Mouse (Mus musculus): Measurements from ENCODE around the gene Mthfr. TPM values are rescaled to one million over a fixed set of nuclear protein-coding genes. Genes with fewer than 3 reads are reported as not detected.

Gene Mthfr
- polyA plus RNA-seq, 1 experiment from 2014 or later = 19.9 TPM

DNA sequence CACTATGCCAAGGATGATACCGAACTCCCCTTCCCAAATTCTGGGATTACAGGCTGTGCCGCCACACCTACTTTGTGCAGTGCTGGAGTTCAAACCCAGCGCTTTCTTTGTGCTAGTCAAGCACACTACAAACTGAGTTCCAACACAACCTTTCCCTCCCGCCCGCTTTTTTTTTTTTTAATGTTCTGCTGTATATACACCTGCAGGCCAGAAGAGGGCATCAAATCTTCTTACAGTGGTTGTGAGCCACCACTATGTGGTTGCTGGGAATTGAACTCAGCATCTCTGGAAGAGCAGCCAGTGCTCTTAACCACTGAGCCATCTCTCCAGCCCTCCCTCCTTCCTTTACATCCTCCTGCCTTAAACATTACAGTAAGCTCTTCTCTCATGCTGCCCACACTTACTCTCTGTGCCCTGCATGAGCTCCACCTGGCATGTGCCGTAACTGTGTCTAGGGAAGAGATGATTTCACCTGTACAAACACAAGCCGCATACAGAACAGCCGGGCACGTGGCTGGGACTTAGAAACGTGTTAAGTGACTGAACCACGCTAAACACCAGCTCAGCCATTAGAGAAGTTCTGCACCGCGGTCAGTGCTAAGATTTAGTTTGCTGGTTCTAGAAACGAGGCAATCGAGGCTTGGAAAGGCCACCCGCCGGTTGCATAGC is 35.8 kb downstream of the Mthfr start:
- H3K9me3 ChIP-seq = no peaks in the 10 kb centered on the region
- peak overlapping the region; percentile 29 for H3K4me3 ChIP-seq
- WGBS = 53% methylated on average over 17 of the region's 17 CpGs
- no peaks in the 10 kb centered on the region for H3K36me3 ChIP-seq
- ATAC-seq (ENCODE audit: low read depth) = peak; percentile 12; the same call in 1 of the 2 replicates
- H3K27ac ChIP-seq (replicated peaks) = no peak overlapping the region
- 0 out of 2 replicates have a peak, but pooled peaks cover 9% of the 10 kb centered on the region for H3K4me1 ChIP-seq (replicated peaks)
- no peaks in the 10 kb centered on the region for H3K27me3 ChIP-seq
- peak overlapping the region; percentile 54 for H3K4me2 ChIP-seq
- H3K9ac ChIP-seq = 0 out of 2 replicates have a peak overlapping the region, but pooled peaks have one; percentile 3

DNA sequence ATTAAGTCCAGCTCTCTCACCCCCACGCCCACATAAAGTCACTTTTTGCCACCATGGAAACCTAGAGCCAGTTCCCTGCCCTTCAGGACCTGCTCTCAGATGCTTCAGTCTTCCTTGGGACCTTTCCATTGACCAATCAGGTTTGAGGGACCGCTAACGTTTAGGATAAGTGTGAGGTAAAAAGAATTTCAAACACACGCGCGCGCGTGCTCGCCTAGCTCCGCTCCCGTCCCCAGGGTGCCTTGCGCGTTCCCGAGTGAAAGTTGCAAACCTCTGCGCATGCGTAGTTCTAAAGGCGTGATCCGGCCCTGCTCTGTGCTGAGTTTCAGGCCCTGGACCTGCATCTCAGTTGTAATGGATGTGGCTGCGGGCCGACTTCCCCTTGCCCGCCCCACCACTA is 36.4 kb downstream of the Mthfr start:
- no peaks in the 10 kb centered on the region for H3K27me3 ChIP-seq
- H3K4me2 ChIP-seq = peak overlapping the region; percentile 54
- peak overlapping the region; percentile 29 for H3K4me3 ChIP-seq
- no peaks in the 10 kb centered on the region for H3K36me3 ChIP-seq
- H3K9ac ChIP-seq = 0 out of 2 replicates have a peak overlapping the region, but pooled peaks have one; percentile 3
- no peaks in the 10 kb centered on the region for H3K9me3 ChIP-seq
- 49% methylated on average over 21 of the region's 21 CpGs for WGBS
- 0 out of 2 replicates have a peak, but pooled peaks cover 9% of the 10 kb centered on the region for H3K4me1 ChIP-seq (replicated peaks)
- no peak overlapping the region for H3K27ac ChIP-seq (replicated peaks)
- no peak for ATAC-seq (ENCODE audit: low read depth)

DNA sequence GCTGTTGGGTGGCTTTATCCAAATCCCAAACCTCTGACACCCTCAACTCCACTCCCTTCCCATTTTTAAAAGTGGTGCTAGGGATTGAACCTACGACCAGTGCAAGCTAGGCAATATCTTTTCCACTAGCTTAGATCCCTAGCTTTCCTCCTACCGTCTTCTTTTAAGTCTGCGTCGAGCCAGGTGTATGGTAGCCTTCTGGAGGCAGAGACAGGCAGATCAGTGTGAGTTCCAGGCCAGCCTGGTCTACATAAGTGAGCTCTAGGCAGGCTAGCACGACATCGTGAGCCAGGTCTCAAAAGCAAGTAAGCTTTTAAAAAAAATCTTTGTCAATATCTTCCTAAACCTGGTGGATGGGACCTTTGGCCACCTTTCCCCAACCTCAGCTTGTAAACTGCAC is 37.0 kb downstream of the Mthfr start:
- WGBS = 91% methylated on average over 6 of the region's 6 CpGs
- no peak overlapping the region for H3K9ac ChIP-seq
- no peak for ATAC-seq (ENCODE audit: low read depth)

DNA sequence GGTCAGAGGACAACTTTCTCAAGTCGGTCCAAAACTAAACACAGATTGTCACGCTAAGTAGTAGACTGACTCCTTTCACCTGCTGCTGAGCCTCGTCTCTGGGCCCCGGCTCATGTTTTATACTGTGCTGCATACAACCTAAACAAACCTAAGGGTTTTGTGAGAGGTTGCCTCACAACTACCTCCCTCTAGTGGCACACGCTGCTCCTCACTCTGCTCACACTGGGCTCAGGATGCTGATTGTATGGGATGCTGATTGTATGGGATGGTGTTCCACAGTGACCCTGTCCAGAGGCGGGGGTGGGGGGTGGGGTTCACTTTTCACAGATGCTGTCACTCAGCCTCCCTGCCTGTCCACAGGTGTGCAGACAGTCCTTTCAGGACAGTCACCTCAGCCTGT is 40.3 kb downstream of the Mthfr start:
- 72% methylated on average over 6 of the region's 6 CpGs for WGBS

More for the DNA sequence above, 37.0 kb downstream of the Mthfr start:
- H3K4me1 ChIP-seq (replicated peaks) = 0 out of 2 replicates have a peak, but pooled peaks cover 9% of the 10 kb centered on the region
- H3K27ac ChIP-seq (replicated peaks) = no peak overlapping the region
- no peak overlapping the region for H3K4me2 ChIP-seq
- H3K36me3 ChIP-seq = no peaks in the 10 kb centered on the region
- H3K4me3 ChIP-seq = no peak overlapping the region
- H3K27me3 ChIP-seq = no peaks in the 10 kb centered on the region
- H3K9me3 ChIP-seq = no peaks in the 10 kb centered on the region

GRCm38 (mm10) chr4:148079944-148080596 is 41.2 kb downstream of the Mthfr start:
- no peaks in the 10 kb centered on the region for H3K27me3 ChIP-seq
- no peak overlapping the region for H3K4me2 ChIP-seq
- H3K4me3 ChIP-seq = no peak overlapping the region
- H3K9me3 ChIP-seq = no peaks in the 10 kb centered on the region
- no peak overlapping the region for H3K27ac ChIP-seq (replicated peaks)
- no peaks in the 10 kb centered on the region for H3K36me3 ChIP-seq
- WGBS = 89% methylated on average over 8 of the region's 8 CpGs
- H3K4me1 ChIP-seq (replicated peaks) = peaks cover 16% of the 10 kb centered on the region
- H3K9ac ChIP-seq = no peak overlapping the region
- ATAC-seq (ENCODE audit: low read depth) = no peak

More for the DNA sequence above, 40.3 kb downstream of the Mthfr start:
- Histone ChIP-seq H3K27ac (replicated peaks) (no peak overlapping the region), H3K9ac (no peak overlapping the region), H3K9me3 (no peaks in the 10 kb centered on the region), H3K36me3 (no peaks in the 10 kb centered on the region), H3K27me3 (no peaks in the 10 kb centered on the region), H3K4me1 (replicated peaks) (peaks cover 16% of the 10 kb centered on the region), H3K4me3 (no peak overlapping the region), H3K4me2 (no peak overlapping the region)
- no peak for ATAC-seq (ENCODE audit: low read depth)

GRCm38 (mm10) chr4:148080597-148080973 is 41.7 kb downstream of the Mthfr start:
- no peaks in the 10 kb centered on the region for H3K9me3 ChIP-seq
- H3K4me2 ChIP-seq = no peak overlapping the region
- no peaks in the 10 kb centered on the region for H3K27me3 ChIP-seq
- H3K27ac ChIP-seq (replicated peaks) = no peak overlapping the region
- H3K36me3 ChIP-seq = no peaks in the 10 kb centered on the region
- H3K4me3 ChIP-seq = no peak overlapping the region
- H3K4me1 ChIP-seq (replicated peaks) = peaks cover 20% of the 10 kb centered on the region
- no peak overlapping the region for H3K9ac ChIP-seq
- 76% methylated on average over 1 of the region's 1 CpGs for WGBS
- no peak for ATAC-seq (ENCODE audit: low read depth)

DNA sequence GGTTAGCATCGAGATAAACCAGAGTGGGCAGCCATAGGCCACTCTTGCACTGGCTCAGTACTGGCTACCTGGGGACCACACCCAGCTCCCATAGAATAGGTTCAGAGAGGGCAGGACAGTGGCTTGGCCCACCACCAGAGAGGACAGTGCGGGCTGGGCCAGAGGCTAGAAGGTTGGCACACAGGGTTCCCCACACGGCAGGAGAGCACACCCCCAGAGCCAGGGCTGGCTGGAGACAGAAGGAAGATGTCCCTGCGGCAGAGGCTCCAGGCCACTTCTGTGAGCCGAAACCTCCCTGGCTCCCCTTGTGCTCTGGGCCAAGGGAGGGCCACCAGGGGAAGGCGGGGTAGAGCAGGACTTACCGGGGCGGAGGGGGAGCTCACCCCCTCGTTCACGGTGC is 42.3 kb downstream of the Mthfr start:
- Histone ChIP-seq H3K4me1 (replicated peaks) (peaks cover 22% of the 10 kb centered on the region), H3K9ac (no peak overlapping the region), H3K36me3 (no peaks in the 10 kb centered on the region), H3K9me3 (no peaks in the 10 kb centered on the region), H3K27ac (replicated peaks) (no peak overlapping the region), H3K4me2 (no peak overlapping the region), H3K27me3 (no peaks in the 10 kb centered on the region), H3K4me3 (no peak overlapping the region)
- WGBS = 90% methylated on average over 10 of the region's 10 CpGs
- no peak for ATAC-seq (ENCODE audit: low read depth)

DNA sequence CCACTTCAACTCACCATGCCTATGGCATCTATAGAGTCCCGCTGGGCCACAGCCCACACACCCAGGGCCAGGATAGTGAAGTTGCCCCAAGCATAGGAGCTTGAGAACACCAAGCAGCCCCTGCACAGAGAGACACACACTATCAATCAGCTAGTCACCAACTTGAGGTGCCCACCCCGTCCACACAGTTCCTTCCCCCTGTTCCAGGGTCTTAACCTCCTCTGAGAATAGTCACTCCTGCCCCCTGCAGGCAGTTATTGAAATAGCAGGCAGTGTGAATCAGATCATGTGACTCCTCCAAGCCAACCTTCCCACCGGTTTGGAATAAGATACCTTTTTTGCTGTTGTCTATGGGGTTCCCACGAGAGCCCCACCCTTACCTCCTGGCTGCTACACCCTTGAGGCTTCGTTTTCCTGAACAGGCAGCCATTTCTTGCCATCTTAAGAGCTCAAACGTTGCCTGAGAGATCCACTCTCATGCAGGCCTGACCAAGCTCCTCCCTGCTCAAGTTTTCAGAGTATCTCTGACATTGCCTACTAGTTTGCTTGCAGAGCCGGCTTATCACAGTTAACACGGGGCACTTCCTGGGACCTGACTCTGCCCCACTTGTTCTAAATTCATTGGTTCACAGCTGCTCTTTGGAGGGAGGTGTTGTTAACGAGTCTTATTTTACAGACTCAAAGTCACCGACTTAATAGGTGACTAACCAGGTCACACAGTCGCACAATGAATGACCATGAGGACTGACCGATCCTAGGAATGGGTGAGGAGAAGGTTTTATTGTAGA is 43.6 kb downstream of the Mthfr start:
- Histone ChIP-seq H3K9ac (no peak overlapping the region), H3K27me3 (no peaks in the 10 kb centered on the region), H3K9me3 (no peaks in the 10 kb centered on the region), H3K4me1 (replicated peaks) (peaks cover 32% of the 10 kb centered on the region), H3K27ac (replicated peaks) (no peak overlapping the region), H3K4me3 (no peak overlapping the region), H3K36me3 (no peaks in the 10 kb centered on the region), H3K4me2 (no peak overlapping the region)
- no peak for ATAC-seq (ENCODE audit: low read depth)
- 51% methylated on average over 12 of the region's 12 CpGs for WGBS

DNA sequence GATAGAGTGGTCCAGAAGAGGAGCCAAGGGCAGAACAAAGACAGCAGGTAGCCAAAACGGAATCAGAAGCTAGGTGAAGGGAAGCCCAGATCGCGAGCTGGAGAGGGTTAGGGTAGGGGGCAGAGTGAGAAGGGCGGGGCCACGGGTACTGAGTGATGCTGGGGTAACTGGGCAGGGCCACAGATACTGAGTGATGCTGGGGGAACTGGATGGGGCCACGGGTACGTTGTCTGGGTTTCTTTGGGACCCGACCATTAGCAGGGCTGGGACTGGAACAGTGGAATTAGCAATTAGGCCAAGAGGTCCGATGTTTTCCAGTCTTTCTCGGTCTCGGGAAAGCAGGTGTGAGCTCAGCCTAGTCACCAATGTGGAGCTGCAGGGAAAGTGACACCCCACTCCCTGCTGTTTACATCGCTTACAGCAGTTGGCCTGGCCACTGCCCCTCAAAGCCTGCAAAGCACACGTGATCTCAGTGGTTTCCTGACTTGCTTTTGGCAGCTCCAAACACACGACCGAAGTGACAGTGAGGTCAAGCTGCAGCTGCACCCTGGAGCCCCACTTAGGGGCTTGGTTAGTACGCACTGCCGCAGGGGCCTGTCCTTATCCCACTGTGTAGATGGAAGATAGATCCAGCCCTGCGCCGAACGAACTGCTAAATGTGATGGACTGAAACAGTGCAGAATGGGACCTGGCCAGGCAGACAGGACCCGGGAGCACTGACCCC is 44.5 kb downstream of the Mthfr start:
- WGBS = 63% methylated on average over 21 of the region's 21 CpGs

DNA sequence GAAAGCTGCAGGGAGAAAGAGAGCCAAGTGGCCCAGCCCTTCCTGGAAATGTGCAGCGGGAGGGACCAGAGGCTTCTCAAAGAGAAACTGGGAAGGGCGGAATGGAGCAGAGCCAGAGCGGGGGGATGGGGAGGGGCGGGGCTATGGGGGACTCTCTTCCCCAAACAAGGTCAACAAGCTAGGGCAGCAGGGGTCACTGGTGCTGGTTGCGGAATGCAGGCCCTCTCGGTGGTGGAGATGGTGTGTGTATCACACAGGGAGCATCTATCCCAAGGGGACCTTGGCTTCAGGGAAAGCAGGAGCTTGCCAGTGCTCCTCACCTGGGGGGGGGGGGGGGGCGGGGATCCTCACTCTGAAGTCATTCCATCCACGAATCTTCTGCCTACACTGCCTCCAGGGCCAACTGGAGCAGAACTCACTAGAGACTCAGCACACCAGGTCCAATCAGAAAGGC is 45.4 kb downstream of the Mthfr start:
- H3K4me1 ChIP-seq (replicated peaks) = peaks cover 47% of the 10 kb centered on the region
- no peak overlapping the region for H3K9ac ChIP-seq
- no peak overlapping the region for H3K27ac ChIP-seq (replicated peaks)
- H3K27me3 ChIP-seq = no peaks in the 10 kb centered on the region
- H3K4me2 ChIP-seq = no peak overlapping the region
- H3K36me3 ChIP-seq = no peaks in the 10 kb centered on the region
- WGBS = 9% methylated on average over 8 of the region's 8 CpGs
- no peaks in the 10 kb centered on the region for H3K9me3 ChIP-seq
- ATAC-seq (ENCODE audit: low read depth) = no peak
- H3K4me3 ChIP-seq = no peak overlapping the region

More for the DNA sequence above, 44.5 kb downstream of the Mthfr start:
- Histone ChIP-seq H3K27ac (replicated peaks) (no peak overlapping the region), H3K4me2 (no peak overlapping the region), H3K4me1 (replicated peaks) (peaks cover 39% of the 10 kb centered on the region), H3K36me3 (no peaks in the 10 kb centered on the region), H3K9ac (peak overlapping the region; percentile 22; the same call in 1 of the 2 replicates), H3K9me3 (no peaks in the 10 kb centered on the region), H3K4me3 (no peak overlapping the region), H3K27me3 (no peaks in the 10 kb centered on the region)
- no peak for ATAC-seq (ENCODE audit: low read depth)

GRCm38 (mm10) chr4:148085131-148085906 is 46.4 kb downstream of the Mthfr start:
- Histone ChIP-seq H3K36me3 (no peaks in the 10 kb centered on the region), H3K9ac (no peak overlapping the region), H3K4me2 (no peak overlapping the region), H3K4me3 (no peak overlapping the region), H3K9me3 (no peaks in the 10 kb centered on the region), H3K27me3 (no peaks in the 10 kb centered on the region), H3K27ac (replicated peaks) (no peak overlapping the region), H3K4me1 (replicated peaks) (peaks cover 47% of the 10 kb centered on the region)
- ATAC-seq (ENCODE audit: low read depth) = no peak
- WGBS = 37% methylated on average over 10 of the region's 10 CpGs

Data from neural tube, embryonic 13.5 days (tissue).